Mouse (Mus musculus) adipocyte (in vitro differentiated cells): Measurements from ENCODE around the gene Dis3l2.
A peak's percentile ranks its signal among the peaks of the same experiment; 100 is the strongest.

Experiments used
- DNase-seq: peaks from one replicate; pipeline ENCODE4 v3.0.0-alpha.2; 2016; ENCODE audit warnings: low spot score

Gene Dis3l2

DNA sequence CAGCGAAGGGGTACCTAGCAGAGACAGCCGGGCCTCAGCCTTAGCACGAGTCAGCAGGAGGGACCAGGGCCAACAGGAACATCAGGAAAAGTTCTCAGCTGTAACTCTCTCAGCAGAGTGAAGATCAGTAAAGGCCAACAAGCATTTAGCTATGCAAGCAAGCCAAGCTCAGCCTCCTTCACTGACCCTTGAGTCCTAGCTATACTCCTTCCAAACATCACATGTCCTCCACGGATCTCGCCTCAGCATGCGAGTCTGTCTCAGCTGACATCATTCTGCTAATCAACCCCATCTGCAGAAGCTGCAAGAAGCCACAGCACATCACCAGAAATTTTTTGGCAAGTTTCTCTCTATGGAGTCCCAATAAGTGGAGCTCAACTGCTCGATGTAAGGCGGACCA is 370.2 kb downstream of the Dis3l2 start:
- no peak for DNase-seq

DNA sequence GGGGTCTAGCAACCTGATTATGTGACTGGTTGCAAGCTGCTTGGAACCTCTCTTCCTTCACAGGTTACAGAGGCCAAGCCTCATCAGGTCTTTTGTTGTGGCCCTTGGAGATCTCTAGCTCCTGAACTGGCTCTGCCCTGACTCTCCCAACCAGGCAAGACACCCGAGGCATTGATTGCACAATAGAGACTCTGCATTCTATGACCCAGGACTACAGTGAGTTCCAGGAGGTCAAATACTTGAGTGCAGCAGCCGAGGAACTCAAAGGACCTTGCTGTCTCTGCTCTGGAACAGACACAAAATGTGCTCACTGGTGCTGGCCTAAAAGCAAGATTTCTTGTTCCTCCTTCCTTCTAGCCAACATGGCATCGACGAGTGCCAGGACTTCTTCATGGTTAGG is 382.6 kb downstream of the Dis3l2 start:
- peak; percentile 61 for DNase-seq

DNA sequence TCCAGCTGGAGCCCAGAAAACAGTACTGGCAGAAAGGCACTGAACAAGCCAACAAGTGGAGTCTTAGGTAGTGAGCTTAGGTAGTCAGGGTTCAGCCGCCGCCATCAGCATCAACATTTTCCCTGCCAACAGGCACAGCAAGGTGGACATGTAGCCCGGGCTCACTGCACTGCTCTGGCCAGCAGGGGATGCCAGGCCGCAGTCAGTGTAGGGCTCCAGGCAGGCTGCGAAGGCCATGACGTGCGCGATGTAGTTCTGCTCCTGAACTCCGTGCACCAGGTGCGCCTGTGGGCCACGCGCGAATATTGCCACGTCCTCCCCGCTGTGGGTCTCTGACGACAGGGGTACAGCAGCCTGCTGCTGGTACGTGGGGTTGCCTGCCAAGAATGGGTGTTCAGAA is 383.4 kb downstream of the Dis3l2 start:
- no peak for DNase-seq

DNA sequence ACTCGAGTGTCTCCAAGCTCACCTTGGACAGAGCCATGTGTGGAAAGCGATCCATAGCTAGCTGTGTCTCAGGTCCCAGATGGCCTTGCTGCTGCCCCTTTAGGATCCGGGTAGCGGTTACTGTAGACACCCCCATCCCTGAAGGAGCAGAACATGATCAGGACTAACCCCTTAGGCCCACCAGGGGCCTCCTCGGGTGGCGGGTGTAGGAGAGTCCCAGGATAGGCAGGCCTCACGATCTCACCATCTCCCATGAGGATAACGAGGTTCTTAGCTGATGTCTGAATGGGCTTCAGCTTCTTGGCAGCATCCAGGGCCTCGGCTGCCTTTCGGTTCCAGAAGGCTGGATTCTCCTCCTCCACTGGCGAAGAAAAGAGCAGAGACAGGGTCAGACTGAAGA is 385.6 kb downstream of the Dis3l2 start:
- no peak for DNase-seq

DNA sequence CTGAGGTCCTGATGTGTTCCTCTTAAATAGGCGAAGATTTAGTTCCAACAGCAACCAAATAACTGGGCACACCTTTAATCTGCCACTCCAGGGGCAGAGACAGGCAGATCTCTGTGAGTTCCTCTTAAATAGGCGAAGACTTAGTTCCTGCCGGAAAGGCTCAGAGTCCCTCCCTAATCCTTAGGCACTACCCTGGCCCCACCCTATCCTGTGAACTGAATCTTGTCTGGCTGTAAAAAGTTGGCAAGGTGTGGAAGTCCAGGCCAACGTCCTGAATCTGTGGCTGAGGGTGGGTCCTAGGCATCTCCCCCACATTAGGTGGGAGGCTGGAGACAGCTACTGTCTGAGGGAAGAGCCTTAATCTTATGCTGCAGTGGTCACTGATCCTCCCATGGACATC is 386.2 kb downstream of the Dis3l2 start, which contains the start of gene Alppl2:
TSS of gene Alppl2 (minus strand) at position 101 of the 400 bp plus-strand sequence.
- no peak for DNase-seq

DNA sequence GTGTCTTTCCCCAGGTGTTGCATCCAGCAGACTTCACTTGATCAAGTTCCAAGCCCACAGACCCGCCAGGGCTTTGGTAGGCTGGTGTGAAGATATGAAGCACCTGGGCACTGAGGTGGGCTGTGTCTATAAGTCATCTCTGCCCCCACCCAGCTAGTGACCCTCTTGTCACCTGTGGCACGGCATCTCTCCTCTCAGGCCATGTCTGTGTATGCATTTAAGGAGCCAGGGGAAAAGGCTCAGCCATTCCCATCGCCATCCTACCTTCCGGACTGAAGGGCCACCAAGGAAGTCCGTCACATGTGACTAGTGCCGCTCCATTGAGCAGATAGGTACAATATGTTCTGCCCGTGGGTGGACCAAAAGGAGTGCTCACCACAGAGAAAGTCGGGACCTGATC is 392.0 kb downstream of the Dis3l2 start:
- DNase-seq, result no peak

DNA sequence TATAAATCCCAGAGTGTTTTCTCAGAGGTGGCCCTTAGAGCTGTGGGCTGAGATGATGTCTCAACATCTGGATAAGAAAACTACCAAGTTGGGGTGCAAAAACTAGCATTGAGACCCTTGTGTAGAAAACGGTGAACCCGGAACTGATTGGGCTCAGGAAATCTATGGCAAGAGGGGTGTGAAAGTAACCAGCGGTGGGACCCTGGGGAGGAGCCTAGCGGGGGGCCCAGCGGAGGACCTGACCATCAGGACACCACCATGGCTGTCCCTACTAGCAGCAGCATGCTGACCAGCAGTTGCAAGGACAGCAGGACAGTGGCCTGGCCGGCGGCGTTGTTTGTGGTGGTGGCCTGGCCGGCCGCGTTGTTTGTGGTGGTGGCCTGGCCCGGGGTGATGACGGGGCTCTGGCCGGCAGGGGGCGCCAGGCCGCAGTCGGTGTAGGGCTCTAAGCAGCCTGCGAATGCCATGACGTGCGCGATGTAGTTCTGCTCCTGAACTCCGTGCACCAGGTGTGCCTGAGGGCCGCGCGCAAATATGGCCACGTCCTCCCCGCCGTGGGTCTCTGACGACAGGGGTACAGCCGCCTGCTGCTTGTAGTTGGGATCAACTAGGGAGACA is 394.9 kb downstream of the Dis3l2 start:
- no peak for DNase-seq
